Mouse (Mus musculus) adrenal gland, adult (tissue): ENCODE results near the gene Zmynd8.
"Not testable (repeated sequence)": the region's sequence is repeated elsewhere in the genome, so short reads cannot be mapped to it uniquely, and the experiment has no call there.

Source experiments
- DNase-seq, 2 experiments: peaks; one replicate each; pipeline ENCODE4 v3.0.0; 2022 to 2023; ENCODE audit warnings: low spot score in 1 of 2; ENCODE audit not compliant: inconsistent age in 2 of 2

Gene Zmynd8

GRCm38 (mm10) chr2:165812889-165813288, 85.9 kb downstream of the Zmynd8 start:
- no peak for DNase-seq

GRCm38 (mm10) chr2:165811536-165811935, 87.3 kb downstream of the Zmynd8 start:
- DNase-seq = peak; percentile 55 to 82

DNA sequence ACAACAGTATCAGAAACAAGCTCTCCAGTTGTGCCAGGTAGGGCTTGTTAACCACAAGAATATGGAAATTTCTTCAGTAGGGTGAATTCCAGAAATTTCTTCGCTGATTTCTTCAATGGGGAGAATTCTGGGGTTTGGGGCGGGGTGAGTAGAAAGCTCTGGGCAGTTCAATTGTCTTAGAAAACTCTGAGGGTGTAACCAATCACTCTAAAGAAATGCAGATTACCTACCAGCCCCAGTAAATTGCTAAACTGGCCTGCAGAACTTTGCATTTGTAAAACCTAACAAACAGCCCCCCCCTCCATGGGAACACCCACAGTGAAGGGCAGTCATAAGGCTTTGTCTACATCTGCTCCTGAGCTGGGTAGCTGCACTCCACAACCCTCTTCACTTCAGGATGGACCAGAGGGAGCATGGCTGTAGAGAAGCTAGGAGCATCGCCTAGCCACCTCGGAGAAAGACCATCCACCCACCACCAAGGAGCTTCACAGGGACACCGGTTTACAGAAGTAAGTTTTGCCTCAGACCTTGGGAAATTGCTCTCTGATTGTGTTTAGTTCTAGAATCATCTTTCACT, 88.8 kb downstream of the Zmynd8 start:
- DNase-seq = no peak

DNA sequence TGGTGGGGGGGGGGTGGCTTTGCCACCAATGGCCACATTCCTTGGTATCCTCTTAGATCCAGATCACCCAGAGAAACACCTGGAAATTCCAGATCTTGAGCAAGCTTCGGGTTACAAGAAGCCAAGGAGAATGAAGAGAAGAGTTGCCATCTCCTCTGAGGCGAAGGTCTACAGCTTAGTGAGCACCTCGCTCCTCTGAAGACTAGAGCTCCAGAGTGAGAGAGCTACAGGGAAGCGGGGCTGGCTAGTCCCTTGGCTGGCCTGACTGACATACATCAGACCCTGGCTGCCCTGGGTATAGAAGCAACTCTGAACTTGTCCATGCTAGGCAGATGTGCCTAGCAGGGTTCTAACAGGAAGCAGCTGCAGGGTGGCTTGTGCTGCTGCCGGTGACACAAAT, 89.7 kb downstream of the Zmynd8 start:
- no peak for DNase-seq

- no peak for DNase-seq
Measured at GRCm38 (mm10) chr2:165808179-165808975, 90.4 kb downstream of the Zmynd8 start.

- DNase-seq = not testable (repeated sequence)
Measured at GRCm38 (mm10) chr2:165800174-165800573, 98.6 kb downstream of the Zmynd8 start.

GRCm38 (mm10) chr2:165797876-165798275, 100.9 kb downstream of the Zmynd8 start:
- no peak for DNase-seq

DNA sequence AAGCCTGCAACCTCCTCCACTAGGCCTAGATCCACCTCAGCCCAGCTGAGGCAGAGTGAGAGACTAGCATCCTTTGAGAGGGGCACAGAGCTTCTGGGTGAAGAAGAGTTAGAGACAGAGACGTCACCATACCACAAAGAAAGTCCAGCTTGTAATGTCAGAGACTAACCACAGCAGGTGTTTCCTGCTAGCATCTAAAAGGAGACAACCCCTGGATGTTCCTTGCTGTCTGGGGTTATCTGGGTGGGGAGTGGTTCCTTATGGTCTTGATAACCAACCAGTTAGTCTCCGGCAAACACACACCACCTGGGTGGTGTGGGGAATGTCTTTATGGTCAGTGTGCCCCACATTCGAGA, 105.6 kb downstream of the Zmynd8 start:
- no peak for DNase-seq

DNA sequence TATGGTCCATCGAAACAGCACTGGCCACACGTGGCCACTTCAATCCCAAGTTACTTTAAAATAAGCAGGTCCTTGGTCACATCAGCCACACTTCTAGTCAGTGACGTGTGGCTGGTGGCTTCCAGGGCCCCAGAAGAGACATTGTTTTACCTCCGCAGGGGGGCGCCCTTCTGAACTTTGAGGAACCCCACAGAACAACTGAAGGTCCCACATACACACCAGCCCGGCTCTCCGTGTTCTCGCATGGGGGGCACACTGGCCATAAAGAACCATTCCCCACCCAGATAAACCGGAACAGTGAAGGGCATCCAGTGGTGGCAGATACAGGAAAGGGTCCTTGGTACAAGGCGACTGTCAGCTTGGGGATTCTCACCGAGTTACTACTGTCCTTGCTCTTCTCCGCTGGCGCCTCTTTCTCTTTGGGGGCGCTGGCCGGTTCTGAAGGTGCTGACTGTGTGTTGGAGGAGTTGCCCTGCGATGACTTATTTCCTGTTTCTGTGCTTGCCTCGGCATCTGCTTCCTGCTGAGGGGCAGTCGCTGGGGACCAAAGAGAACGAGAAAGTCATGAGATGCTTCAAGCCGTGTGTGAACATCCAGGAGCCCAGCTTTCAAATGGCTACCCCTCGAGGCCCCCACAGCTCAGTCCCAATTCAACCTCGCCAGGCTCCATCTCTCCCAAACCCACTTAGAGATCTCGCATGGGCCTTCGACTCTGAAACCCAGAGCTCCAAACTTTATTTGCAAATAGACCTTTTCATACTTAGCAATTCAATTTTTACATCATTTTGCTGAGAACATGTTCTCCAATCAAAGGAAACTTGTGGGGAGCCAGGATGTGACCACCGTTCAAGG, 106.2 kb downstream of the Zmynd8 start:
- no peak for DNase-seq

DNA sequence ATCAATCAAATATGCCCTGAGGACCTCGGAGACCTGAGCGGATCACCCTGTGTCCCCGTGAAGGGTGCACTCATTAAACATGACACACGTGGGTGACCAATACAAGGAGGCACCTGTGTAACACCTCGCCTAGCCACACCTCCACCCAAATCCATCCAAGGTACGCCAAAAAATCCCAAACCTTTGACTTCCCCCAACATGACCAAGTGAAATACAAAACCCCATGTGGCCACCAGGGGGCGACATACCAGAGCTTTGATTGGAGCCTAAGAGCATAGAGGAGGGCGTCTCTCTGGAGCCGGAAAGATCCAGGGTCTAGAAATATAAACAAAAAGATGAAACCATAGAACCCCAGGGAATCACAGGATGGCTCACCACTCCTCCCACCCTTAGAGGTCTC, 107.2 kb downstream of the Zmynd8 start:
- peak; percentile 48 to 83 for DNase-seq

DNA sequence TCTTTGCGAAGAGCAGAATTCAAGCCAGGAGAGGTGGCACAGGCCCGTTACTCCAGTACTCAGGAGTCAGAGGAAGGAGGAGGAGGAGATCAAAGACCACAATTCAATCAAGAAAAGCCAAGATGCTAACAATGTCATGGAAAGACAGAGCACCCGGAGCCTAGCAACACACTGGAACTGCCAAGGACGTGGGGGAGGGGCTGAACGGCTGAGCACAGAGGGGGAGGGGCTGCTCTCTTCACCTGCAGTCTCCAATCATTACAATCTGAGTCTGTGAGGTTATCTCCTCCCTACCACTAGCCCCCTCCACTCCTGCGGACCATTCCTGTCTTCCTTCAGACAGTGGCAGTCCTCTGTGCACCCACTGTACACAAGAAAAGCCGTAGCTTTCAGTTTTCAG, 107.8 kb downstream of the Zmynd8 start:
- DNase-seq = peak; percentile 37 to 62

DNA sequence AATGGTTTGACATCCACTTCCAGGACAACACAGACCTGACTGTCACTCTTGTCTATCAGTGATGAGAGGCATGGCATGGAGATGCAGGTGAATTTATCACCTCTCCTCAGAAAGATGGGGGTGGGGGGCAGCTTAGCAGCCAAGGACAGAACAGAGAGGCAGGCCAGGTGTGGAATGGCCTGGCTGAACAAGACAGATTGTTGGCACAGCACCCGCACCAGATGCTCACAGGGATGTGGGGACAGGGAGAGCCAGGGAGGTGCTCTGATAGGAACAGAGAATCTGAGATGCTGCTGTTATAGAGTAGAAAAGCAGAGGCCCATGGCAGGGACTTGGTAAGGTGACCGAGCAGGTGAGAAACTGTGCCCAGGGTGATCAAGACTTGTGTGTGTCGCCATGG, 109.1 kb downstream of the Zmynd8 start:
- no peak for DNase-seq

DNA sequence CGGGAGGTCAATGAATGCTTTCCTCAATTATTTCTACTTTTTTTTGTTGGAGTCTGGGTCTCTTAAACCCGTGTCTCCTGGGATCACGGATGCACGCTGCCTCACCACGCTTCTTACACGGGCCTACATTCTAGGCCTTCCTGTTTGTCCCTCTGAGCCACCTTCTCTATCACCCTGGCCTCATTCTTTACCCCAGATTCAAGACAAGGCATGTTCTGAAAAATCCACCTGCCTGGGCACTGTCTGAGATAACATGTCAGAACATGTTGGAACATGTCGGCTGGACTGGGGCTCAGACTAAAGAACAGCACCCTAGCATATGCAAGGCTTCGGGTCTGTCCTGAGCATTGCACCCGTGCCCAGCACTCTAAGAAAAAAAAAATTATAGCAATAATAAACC, 110.0 kb downstream of the Zmynd8 start:
- DNase-seq = no peak

GRCm38 (mm10) chr2:165788005-165788404, 110.8 kb downstream of the Zmynd8 start:
- peak; percentile 82 to 92 for DNase-seq

GRCm38 (mm10) chr2:165786467-165786866, 112.3 kb downstream of the Zmynd8 start:
- no peak for DNase-seq

DNA sequence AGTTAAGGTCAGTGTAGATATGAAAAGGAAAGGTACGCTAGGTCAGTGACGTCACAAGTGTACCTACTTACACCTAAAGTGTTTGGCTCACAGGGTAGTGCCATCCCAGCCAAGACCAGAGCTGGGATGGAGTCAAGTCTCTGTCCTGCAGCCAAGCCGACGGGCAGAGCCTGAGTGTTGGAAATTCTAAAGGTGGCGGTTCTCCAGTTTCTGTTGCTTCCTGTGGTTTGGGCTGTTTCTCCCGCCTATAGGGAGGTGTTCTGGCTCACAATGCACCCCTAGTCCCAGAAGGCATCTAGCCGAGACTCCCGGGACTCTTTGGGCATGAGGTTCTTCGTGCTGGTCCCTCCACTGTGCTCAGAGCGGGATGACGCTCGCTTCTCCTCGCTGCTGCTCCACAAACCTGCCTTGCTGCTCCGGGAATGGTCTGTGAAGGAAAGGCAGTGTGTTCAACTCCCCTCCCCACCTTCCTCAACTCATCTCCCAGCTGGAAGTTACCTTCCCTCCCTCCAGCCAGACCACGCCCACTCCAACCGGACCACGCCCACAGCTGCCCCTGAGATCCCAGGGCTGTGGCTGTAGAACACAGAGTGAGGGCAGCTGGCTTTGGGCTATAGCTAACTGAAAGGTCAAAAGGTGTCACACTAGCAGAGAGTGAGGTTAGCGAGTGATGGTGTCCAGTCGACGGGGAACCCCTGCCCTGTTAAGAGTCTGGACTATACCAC, 113.3 kb downstream of the Zmynd8 start:
- DNase-seq = no peak

DNA sequence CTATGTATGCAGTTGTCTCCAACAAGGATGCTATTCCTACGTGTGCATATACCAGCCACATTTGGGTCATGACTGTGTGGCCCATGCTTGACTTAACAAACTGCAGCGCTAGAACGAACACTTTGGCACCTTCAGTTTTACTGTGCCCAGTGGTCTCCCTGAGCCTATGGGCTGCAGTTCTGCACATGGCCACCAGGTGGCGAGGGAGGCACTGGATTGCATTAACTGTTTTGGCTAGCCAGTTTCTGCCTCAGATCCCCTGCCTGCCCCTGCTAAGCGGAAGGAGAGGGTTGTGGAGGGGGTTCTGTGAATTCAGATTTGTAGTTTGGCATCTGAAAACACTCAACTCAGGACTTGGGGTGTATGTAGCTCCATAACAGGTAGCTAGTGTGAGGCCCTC, 116.5 kb downstream of the Zmynd8 start:
- peak; percentile 65 to 90 for DNase-seq

GRCm38 (mm10) chr2:165778927-165779326, 119.9 kb downstream of the Zmynd8 start:
- DNase-seq = peak; percentile 69 to 89

DNA sequence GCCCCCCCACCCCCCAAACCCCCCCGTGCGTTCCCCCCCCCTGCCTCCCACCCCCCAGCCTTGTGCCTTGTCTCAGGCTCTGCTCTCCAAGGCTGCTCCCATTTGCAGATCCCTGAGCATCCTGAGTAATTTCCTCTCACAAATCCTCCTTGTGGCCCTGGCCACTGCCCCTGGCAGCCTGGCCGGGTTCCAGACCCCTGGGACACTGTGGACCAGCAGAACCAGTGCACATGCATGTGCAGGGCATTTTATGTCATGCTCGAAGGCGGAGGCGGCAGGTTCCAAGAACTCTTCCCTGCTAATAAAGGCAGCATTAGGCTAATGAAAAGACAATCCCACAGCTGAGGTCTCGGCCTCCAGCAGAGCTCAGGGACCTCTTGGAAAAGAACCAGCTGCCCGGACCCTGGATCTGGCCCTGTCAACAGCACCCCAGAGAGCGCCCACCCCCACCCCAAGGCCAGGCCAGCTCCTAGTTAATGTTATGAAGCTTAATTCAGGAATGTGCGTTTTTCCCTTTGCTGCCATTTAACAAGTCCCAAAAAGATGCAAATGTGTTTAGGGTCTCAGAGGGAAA, 129.4 kb downstream of the Zmynd8 start:
- no peak for DNase-seq

DNA sequence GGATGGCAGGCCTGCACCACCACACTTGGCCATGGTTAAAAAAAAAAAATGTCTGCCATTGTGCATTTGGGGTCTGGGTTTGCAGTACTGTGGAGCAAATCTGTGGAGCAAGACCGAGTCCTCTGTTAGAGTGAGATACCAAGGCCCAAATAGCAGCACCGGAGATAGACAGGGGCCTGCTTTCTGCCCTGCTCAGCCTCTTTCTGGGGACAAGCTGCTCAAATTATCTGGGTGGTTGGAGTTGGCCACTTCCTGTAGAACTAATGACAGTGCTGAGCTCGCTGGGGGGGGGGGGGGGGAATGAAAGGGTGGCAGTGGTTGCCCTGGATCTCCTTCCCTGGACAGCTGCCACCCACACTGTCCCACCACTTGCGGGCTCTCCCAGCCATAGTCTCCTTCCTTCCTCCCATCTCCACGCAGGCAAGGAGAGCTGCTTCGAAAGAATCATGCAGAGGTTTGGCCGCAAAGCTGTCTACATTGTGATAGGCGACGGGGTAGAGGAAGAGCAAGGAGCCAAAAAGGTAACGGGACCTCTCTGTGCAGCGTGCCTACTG, 129.9 kb downstream of the Zmynd8 start:
- no peak for DNase-seq
